Mouse (Mus musculus) spleen, postnatal 4 days (tissue): ENCODE data around the gene 4931409K22Rik.
A peak's percentile ranks its signal among the peaks of the same experiment; 100 is the strongest.
"Not testable (repeated sequence)": the region's sequence is repeated elsewhere in the genome, so short reads cannot be mapped to it uniquely, and the experiment has no call there.

Experiments
- DNase-seq, 2 experiments: peaks; one replicate each; pipeline ENCODE4 v3.0.0; 2022; ENCODE audit warnings: low spot score in 2 of 2

4931409K22Rik gene

DNA sequence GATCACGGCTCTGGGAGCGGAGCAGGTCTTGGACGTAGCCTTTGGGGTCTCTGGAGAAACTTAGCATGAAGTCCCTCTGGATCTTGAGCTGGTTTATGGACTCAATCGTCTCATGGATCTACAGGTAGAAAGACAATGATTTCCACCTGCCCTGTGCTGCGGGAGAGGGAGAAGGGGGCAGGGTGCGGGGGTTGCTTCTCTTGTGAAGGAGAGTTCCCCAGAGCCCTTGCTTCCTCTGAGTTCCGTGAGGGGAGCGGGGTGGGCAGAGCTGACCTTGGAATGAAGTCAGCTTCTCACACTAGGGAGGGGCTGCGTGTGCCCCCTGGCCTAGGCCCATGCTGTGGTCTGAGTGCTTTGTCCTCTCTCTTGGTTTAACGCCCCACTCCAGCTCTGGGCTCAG, 36.6 kb upstream of the 4931409K22Rik start:
- no peak for DNase-seq

DNA sequence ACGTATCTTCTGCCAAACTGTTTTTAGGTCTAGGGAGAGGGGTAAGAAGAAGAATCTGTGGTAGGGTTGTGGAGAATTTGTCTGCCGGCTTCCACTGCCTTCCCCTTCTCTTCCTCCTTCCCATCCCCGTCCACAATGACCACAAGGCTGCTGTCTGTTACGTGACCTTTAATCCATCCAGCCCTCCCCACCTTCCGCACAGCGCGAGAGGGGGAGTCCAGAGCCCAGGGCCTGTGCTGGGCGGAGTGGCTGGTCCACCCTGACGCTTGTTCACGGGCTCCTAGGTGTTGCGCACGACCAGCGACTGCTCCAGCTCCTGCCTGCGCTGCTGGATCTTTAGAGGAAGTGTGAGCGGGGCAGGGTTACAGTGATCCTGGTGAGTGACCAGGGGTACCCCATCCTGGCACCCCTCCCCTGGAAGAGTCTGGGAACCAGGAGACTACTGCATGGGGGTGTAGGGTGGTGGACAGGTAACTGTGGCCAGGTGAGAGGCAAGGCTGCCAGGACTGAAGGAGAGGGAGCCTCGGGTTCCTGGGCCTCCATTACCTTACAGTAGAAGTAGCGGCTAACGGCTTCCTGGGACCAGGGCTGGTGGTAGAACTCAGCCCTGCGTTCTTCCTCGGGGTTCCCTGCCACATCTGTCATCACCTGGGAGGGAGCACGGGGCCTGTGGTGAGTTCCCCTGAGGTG, 36.0 kb upstream of the 4931409K22Rik start:
- no peak for DNase-seq

DNA sequence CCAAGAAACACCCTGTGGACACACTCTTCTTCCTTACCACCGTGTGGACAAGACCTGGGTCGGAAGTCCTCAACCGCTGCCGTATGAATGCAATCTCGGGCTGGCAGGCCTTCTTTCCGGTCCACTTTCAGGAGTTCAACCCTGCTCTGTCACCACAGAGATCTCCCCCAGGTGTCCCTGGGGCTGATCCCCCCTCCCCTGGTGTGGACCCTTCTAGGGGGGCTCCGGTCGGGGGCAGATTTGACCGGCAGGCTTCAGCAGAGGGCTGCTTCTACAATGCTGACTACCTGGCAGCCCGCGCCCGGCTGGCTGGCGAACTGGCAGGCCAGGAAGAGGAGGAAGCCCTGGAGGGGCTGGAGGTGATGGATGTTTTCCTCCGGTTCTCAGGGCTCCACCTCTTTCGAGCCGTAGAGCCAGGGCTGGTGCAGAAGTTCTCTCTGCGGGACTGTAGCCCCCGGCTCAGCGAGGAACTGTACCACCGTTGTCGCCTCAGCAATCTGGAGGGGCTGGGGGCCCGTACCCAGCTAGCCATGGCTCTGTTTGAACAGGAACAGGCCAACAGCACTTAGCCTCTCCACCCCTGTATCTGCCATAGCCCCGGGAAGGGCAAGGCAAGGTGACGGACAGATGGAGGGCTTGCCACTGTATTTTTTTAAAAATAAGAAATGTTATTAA, 35.3 kb upstream of the 4931409K22Rik start:
- no peak for DNase-seq

DNA sequence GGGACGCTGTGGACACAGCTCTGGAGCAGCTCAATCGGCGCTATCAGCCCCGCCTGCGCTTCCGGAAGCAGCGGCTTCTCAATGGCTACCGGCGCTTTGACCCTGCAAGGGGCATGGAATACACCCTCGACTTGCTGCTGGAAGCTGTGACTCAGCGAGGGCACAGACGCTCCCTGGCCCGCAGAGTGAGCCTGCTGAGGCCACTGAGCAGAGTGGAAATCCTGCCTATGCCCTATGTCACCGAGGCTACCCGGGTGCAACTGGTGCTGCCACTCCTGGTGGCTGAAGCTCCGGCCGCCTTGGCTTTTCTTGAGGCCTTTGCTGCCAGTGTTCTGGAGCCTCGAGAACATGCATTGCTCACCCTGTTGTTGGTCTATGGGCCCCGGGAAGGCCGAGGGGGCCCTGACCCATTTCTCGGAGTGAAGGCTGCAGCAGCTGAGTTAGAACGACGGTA, 34.7 kb upstream of the 4931409K22Rik start:
- DNase-seq: peak in 1 of 2 experiments; percentile 27

DNA sequence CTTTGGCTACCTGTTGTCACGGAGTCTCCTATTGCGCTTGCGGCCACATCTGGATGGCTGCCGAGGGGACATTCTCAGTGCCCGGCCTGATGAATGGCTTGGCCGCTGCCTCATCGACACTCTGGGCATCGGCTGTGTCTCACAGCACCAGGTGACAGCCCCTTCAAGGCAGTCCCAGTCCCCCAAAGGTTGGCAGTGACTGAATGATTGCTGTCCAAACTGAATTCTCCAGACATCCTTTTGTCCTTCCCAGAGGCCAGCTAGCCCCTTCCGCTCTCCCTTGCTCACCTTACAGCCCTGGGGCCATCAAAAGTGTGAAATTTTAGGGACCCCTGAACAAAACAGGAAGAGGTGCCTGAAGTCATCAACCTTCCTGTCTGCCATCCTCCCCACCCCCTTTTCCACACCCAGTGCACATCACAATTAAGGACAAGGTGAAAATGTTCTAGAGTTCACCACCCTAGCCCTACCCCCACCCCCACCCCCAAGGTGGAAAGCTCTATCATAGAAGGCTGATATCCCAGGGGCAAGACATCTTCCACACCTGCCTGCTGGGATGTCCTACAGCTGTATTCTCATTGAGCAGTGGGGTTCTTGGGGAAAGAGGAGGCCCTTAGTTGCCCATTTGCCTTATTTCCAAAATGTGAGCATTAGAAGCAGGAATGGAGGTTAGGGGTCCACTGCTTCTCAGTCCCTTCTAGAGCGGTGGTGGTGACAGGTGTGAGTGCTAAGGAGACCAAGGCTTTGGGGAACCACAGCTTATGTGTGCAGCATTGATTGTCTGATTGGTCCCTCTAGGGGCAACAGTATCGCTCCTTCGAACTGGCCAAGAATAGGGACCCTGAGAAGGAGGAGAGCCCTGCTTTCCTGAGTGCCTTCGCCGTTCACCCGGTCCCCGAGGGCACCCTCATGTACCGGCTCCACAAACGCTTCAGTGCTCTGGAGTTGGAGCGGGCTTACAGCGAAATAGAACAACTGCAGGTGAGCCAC, 33.2 kb upstream of the 4931409K22Rik start:
- DNase-seq: no peak

DNA sequence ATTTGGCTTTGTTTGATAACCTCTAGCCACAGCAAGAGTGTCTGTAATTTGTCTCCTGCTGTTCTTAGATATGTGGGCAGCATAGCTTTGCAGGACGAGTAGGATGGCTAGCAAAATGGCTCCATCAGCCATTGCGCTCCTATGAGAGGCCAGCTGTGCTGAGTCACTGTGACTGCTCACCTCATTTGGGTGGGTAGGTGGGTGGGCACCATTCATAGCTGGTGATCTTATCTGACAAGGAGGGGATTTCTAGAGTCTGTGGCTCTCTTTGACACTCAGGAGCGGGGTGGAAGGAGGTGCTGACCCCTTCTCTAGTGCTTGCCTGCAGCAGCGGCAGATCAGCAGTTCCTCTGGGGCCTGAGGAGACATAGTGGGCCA, 30.6 kb upstream of the 4931409K22Rik start:
- DNase-seq: no peak

DNA sequence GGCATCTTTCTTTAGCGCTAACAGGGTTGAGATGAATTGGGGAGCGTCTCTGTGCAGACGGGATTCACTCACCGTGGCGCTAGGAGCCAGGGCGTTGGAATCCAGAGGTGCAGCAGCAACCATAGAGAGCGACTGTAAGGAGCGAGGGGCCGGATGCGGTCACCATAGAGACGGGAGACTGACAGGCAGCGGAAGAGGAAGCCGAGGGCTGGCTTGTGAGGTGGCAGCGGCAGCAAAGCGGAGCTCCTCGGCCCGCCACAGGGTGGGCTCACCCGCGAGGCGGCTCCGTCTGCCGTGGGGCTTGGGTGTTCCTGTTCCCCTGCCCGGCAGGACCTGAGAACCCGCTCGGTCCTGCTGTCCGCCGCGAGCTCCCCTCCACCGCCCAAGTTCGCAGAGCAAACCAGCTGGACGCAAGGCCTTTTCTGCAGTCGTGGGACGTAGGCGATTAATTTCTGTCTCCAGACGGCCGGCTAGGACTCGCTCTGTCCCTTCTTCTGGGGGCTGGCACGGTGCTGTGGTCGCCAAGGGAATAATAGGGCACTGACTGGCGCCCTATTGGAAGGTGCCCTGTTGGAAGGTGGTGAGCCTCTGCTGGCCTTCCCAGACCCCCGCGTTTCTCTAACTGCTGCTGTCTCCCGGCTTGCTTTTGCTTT, 30.1 kb upstream of the 4931409K22Rik start, which contains the start of gene Chpf2:
Chpf2 (plus strand) TSS at position 195 of the 653 bp plus-strand sequence.
- peak; percentile 78 to 87 for DNase-seq

DNA sequence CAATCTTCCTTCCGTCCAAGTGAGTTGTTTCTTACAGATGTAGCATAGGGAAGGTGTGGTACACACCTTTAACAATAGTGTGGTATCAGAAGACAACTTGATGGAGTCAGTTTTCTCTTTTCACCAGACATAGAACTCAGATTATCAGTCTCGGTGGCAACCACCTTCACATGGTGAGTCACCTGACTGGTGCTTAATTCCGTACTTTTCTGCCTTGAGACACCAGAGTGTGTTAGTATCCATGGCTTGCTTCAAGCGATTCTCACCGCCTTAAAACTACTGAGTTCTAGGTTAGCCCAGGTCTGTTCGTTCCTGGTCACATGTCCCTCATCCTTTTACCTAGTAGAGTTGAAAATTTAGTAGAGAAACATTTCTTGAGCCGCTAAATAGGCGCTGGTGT, 29.5 kb upstream of the 4931409K22Rik start:
- DNase-seq: no peak

DNA sequence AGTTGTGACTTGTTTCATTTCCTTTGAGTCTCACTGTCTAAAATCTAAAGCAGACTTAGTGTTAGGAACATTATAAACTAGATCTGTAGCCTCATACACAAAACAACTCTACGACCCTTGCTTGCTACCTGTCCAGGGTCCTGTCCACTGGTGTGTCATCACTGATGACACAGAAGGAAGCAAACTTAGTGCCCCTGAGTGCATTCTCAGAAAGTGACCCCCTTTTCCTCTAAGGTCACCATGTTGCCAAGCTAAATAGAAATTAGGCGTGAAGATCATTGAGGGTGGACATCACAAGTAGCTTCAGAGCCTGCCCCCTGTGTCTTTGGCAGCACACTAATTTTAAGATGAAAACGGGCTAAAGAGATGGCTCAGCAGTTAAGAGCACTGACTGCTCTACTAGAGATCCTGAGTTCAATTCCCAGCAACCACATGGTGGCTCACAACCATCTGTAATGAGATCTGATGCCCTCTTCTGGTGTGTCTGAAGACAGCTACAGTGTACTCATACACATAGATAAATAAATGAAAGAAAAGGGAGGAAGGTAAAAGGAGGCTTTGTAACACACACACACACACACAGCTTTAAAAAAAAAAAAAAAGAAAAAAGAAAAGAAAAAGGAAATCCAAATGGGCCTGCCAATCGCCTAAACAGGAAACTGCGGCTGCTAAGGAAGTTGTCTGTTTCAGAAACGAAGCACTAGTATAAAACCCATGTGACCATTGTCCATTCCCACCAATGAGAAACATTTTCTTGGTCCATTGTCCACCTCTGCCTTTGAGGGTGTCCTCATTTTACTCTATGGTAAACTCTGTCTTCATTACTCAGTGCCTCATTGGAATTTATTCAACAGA, 21.7 kb upstream of the 4931409K22Rik start:
- no peak for DNase-seq

DNA sequence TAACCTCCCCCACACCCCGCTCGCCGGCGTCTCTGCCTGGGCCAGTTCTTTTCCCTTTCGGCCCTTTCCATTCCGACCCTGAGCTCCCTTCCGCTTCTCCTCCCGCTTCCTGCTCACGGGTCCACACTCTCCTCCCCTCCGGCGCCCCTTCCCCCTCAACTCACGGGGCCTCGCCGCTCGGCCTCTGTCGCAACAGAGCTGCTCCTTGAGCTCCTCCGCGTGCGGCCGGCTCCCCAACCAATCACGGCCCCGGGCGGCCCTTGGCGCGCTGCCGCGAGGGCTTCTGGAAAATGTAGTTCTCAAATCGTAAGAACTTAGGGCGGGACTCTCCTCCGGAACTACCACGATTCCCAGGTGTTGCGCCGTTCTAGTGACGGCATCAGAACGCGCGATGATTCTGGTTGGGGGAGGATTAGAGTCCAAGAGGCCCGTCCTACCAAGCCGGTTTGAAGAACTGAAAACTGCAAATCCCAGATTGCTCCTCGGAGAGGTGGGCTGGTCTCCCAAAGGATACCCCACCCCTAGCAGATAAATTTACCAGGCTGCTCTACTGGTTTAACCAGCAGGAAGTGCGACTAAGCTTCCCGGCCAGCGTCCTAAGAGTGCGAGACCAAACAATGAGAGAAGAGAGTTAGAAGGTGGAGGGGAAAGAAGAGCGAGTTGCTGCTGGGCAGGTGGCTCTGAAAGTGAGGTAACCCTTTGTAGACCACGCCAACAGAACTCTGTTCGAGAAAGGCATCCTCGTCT, 20.7 kb upstream of the 4931409K22Rik start, which contains the start of gene Abcf2:
Abcf2 (minus strand) TSS at position 285 of the 747 bp plus-strand sequence.
- peak; percentile 97 to 99 for DNase-seq

DNA sequence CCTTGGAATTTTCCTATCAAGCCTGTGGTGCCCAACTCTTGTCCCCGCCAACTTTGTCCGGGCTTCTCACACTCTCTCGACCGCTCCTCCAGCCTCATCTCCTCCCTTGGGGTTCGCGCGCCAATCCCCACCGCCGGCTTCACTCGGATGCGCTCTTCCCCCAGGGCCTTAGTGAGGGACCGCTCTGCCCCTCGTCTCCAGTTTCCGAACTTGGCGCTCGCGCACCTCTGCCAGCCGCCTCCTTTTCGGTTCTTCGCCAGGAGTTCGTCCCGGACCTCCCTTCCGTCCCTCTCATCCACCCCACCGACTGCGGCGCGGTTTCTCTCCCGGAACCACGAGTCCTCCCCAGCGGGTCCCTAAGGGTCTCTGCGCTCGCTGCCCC, 20.2 kb upstream of the 4931409K22Rik start:
- DNase-seq: peak in 1 of 2 experiments; percentile 81

DNA sequence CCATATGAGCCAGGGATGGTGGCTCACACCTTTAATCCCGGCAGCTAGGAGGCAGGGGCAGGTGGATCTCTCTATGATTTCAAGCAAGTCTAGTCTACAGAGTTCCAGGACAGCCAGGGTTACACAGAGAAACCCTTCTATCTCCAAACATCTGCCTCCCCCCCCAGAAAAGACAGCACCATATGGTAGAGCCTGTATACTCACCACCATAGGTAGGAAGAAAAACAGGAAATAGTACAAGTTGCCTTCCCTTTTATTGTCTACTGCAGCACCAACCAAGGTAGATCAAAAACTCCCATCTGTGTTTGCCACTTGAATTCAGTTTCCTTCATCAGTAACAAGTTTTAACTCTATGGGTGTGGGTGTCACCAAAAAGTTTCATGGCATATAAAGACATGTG, 19.3 kb upstream of the 4931409K22Rik start:
- DNase-seq: no peak

DNA sequence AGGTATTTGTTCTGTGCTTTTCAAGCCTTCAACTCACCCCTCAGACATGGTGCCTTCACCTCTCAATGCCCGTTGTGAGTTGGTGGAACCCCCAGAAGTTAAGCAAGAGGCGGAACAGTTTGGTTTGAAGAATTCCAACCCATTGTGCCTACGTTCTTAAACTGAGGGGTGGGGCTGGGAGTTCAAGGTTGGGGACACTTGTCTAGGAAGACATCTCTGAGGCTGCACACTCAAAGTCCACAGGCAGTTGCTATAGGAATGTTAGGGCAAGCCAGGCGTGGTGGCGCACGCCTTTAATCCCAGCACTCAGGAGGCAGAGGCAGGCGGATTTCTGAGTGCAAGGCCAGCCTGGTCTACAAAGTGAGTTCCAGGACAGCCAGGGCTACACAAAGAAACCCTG, 1.3 kb downstream of the 4931409K22Rik start:
- not testable (repeated sequence) for DNase-seq

DNA sequence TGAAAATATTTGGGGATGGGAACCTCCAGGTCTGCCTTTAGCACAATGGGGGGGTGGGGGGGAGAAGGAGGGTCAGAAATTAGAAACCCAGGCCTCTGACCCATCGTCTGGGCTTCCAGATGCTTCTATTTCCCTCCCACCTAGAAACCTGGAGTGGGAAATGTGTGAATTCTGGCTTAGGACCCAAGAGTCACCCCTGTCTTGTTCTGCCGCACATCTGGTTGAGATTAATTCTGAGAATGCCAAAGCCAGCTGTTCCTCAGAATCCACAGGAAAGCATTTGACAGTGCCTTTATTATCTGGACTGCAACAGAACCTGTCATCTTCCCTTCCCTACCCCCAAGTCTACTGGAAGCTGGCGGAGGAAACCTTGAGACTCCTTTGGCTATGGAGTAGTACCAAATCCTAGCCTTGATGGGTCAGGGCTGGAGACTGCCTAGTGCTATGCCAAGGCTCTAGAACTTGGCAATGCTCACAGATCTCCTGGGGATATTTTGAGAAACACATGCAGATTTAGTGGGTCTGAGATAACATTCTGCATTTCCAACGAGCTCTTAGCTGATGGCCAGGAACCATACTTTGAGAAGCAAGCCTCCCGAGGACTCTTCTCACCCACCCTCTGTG, 2.9 kb downstream of the 4931409K22Rik start:
- DNase-seq: no peak

DNA sequence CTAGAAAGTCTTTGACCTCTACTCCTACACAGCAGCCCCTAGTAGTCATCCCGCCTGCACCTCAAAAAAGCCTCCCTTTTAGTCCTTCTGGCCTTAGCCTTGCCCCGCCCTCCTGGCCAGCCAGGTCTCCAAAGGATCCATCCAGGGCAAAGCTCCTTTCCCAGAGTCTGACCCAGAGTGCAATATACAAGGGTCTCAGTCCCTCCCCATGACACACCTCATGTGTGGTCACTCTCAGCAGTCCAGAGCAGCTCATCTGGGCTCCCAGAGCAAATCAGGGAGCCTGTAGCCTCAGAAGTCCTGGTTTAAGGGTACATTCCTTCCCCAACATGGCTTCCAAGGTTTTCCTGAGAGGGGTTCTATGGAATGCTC, 5.3 kb downstream of the 4931409K22Rik start:
- no peak for DNase-seq

DNA sequence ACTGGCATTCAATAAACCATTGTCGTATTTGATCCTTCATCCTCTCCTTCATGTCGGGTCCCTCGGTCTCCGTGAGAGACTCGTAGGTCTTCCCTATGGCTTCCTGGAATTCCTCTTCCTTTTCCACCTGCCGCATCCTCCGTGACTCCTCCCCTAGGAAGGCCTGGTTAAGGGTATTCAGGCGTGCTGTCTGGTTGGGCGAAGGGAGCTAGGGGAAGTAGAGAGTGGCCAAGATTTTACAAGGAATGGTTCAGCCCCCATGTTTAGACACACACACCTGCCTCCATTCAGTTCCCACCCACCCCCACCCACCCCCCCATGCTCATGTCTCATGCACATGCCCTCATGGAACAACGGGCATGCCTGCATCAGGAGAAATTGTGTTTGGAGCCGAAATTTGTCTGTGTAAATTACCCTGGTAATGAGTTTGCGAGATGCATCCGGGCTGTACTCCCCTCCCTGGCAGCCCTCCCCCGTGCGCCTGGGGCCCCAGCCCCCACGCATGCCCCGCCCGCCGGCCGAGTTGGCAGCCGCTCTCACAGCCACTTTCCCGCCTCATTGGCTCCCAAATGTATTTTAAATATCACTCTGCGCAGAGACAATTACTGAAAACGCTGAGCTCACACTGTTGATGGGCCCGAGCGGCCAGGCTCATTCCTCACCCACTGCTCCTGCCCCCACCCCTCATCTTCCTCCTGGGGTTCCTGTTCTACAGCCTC, 5.9 kb downstream of the 4931409K22Rik start:
- no peak for DNase-seq

DNA sequence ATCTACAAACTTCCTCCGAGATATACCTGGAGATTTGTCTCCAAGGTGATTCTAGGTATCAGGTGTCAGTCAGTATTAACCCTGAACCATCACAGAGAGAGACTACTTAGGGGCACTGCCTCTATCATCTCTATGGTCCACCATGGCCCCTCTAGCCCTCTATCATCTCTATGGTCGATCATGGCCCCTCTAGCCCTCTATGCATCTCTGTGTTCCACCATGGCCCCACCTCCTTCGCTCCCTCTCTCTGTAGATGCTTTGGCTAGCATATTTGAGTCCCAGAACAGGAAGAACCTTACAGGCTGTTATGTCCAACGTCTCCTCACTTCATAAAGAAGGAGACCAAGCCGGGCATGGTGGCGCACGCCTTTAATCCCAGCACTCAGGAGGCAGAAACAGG, 14.0 kb downstream of the 4931409K22Rik start:
- no peak for DNase-seq

DNA sequence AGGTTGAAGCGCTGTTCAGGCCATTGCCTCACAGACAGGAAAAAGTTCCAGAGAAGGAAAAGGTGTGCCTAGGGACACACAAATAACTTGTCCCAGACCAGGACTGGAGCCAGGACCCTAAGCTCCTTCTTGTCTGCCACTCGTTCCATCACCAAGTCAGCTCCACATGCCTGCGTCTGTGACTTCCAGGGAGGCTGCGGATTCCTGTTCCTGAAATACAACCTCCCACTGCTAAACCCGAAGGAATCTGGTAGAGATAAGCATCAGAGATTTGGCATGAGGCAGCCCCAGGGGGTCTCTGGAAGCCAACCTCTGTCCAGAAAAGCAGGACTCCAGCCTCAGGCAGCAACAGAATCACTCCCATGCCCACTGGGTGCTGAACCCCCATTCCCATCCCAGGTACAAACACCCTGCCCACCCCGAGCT, 15.5 kb downstream of the 4931409K22Rik start:
- DNase-seq: no peak
